Mouse (Mus musculus) spleen, adult 2 months (tissue): ENCODE measurements around the gene Rnf207. TPM values are rescaled to one million over a fixed set of nuclear protein-coding genes. Genes with fewer than 3 reads are reported as not detected.

ENCODE experiments used
- DNase-seq, 2 experiments: peaks; one replicate each; pipeline versions ENCODE4 v3.0.0 to v3.0.0-alpha.2; 2012 to 2021; ENCODE audit warnings: low spot score in 2 of 2, low read depth in 1 of 2
- H3K27ac ChIP-seq: fragments of 200-500 bp; 2 replicates; pipeline ENCODE4 v1.5.1; 2012; ENCODE audit warnings: low read length, inconsistent platforms; ENCODE audit not compliant: insufficient read depth
- H3K27me3 ChIP-seq: fragments of 200-500 bp; 2 replicates; pipeline ENCODE4 v1.6.1; 2012; ENCODE audit warnings: mild to moderate bottlenecking, moderate library complexity, low read length, inconsistent platforms; ENCODE audit not compliant: control insufficient read depth, insufficient read depth
- H3K36me3 ChIP-seq: fragments of 200-500 bp; 2 replicates; pipeline ENCODE4 v1.6.1; 2012; ENCODE audit warnings: mild to moderate bottlenecking, low read length, inconsistent platforms; ENCODE audit not compliant: control insufficient read depth, insufficient read depth
- H3K4me1 ChIP-seq: fragments of 200-500 bp; 2 replicates; pipeline ENCODE4 v1.6.1; 2011; ENCODE audit warnings: inconsistent platforms; ENCODE audit not compliant: control insufficient read depth, insufficient read depth, insufficient read length
- H3K4me3 ChIP-seq: fragments of 200-500 bp; 2 replicates; pipeline ENCODE4 v1.5.1; 2011; ENCODE audit warnings: mild to moderate bottlenecking, inconsistent platforms; ENCODE audit not compliant: insufficient read depth, insufficient read length; ENCODE audit errors: extremely low read depth
- CTCF ChIP-seq: fragments of 200-500 bp; IDR thresholded peaks from 2 replicates; pipeline ENCODE4 v1.5.1; 2011; ENCODE audit warnings: mild to moderate bottlenecking, inconsistent platforms; ENCODE audit not compliant: insufficient read depth, insufficient read length, insufficient replicate concordance; ENCODE audit errors: extremely low read depth
- POLR2A ChIP-seq: fragments of 200-500 bp; IDR thresholded peaks from 2 replicates; pipeline ENCODE4 v1.6.1; 2011; ENCODE audit warnings: low read depth, low read length, inconsistent platforms
- WGBS: fragments of 180-500 bp; shearing (Covaris S2); methylation state at CpG from one replicate; pipeline ENCODE4 v1.1.7; 2018; 5-methylcytosine and 5-hydroxymethylcytosine counted together
- polyA plus RNA-seq: library from polyadenylated mRNA; depleted of rRNA; stranded (reverse); fragments of >200 nt; gene quantifications from 2 replicates; pipeline ENCODE4 v1.2.3, GENCODE M21; 2012

The Rnf207 gene
- polyA plus RNA-seq, 1 experiment: 0.08 TPM

- H3K27me3 ChIP-seq: peaks cover 6% of the 10 kb centered on the region
- no peak for DNase-seq
- no peak overlapping the region for H3K27ac ChIP-seq
- TF ChIP-seq CTCF (no peak), POLR2A (no peak)
- H3K36me3 ChIP-seq: no peaks in the 10 kb centered on the region
- 4% methylated on average over 4 of the region's 4 CpGs for WGBS
- no peak overlapping the region for H3K4me3 ChIP-seq
- peaks cover 10% of the 10 kb centered on the region for H3K4me1 ChIP-seq
These were observed 22.9 kb downstream of the Rnf207 start for GRCm38 (mm10) chr4:152295916-152296315.

GRCm38 (mm10) chr4:152294188-152294929 is 24.4 kb downstream of the Rnf207 start:
- Histone ChIP-seq H3K4me3 (no peak overlapping the region), H3K4me1 (peaks cover 11% of the 10 kb centered on the region), H3K36me3 (no peaks in the 10 kb centered on the region), H3K27me3 (peaks cover 14% of the 10 kb centered on the region), H3K27ac (no peak overlapping the region)
- TF ChIP-seq POLR2A: no peak
- no peak for TF ChIP-seq CTCF
- WGBS: 43% methylated on average over 10 of the region's 10 CpGs
- DNase-seq: no peak

- 50% methylated on average over 12 of the region's 12 CpGs for WGBS
- no peak for DNase-seq
- Histone ChIP-seq H3K4me3 (no peak overlapping the region), H3K27me3 (peaks cover 14% of the 10 kb centered on the region), H3K4me1 (peaks cover 6% of the 10 kb centered on the region), H3K27ac (no peak overlapping the region), H3K36me3 (no peaks in the 10 kb centered on the region)
- TF ChIP-seq POLR2A (no peak), CTCF (no peak)
These were observed 26.6 kb downstream of the Rnf207 start for GRCm38 (mm10) chr4:152292102-152292765.

GRCm38 (mm10) chr4:152291562-152291961 is 27.2 kb downstream of the Rnf207 start, which contains the start of gene Hes3:
Gene Hes3, minus strand, starts transcription at chr4:152291662.
- DNase-seq: no peak
- H3K36me3 ChIP-seq: no peaks in the 10 kb centered on the region
- no peak within 1 kb of the TSS for H3K4me3 ChIP-seq
- no peak within 1 kb of the TSS for H3K27ac ChIP-seq
- peaks cover 8% of the 10 kb centered on the region for H3K4me1 ChIP-seq
- WGBS: 41% methylated on average over 6 of the region's 6 CpGs
- H3K27me3 ChIP-seq: peaks cover 16% of the 10 kb centered on the region
- TF ChIP-seq POLR2A (no peak), CTCF (no peak)

GRCm38 (mm10) chr4:152290991-152291390 is 27.8 kb downstream of the Rnf207 start:
- DNase-seq: no peak
- no peak for TF ChIP-seq POLR2A
- no peak for TF ChIP-seq CTCF
- Histone ChIP-seq H3K36me3 (no peaks in the 10 kb centered on the region), H3K4me1 (peaks cover 6% of the 10 kb centered on the region), H3K27me3 (peaks cover 21% of the 10 kb centered on the region), H3K4me3 (no peak overlapping the region), H3K27ac (no peak overlapping the region)
- 15% methylated on average over 11 of the region's 11 CpGs for WGBS

GRCm38 (mm10) chr4:152290385-152290784 is 28.4 kb downstream of the Rnf207 start:
- H3K27me3 ChIP-seq: peaks cover 21% of the 10 kb centered on the region

More at GRCm38 (mm10) chr4:152290385-152290784, 28.4 kb downstream of the Rnf207 start:
- TF ChIP-seq CTCF (no peak), POLR2A (no peak)
- no peak overlapping the region for H3K27ac ChIP-seq
- H3K4me1 ChIP-seq: peaks cover 6% of the 10 kb centered on the region
- no peaks in the 10 kb centered on the region for H3K36me3 ChIP-seq
- no peak overlapping the region for H3K4me3 ChIP-seq
- 3% methylated on average over 39 of the region's 39 CpGs for WGBS
- no peak for DNase-seq
